Mouse (Mus musculus) testis, adult 2 months (tissue): Measurements from ENCODE around the gene Serpinb1c. TPM values are rescaled to one million over a fixed set of nuclear protein-coding genes. Genes with fewer than 3 reads are reported as not detected.
"Not testable (repeated sequence)": the region's sequence is repeated elsewhere in the genome, so short reads cannot be mapped to it uniquely, and the experiment has no call there.

Source experiments
- H3K27ac ChIP-seq: fragments of 200-500 bp; 2 replicates; pipeline ENCODE4 v1.5.1; 2012; ENCODE audit warnings: low read depth, low read length; ENCODE audit not compliant: control insufficient read depth, insufficient read depth
- H3K27me3 ChIP-seq: fragments of 200-500 bp; 2 replicates; pipeline ENCODE4 v1.6.1; 2012; ENCODE audit warnings: mild to moderate bottlenecking, low read length, moderate library complexity; ENCODE audit not compliant: control insufficient read depth, insufficient read depth
- H3K36me3 ChIP-seq: fragments of 200-500 bp; 2 replicates; pipeline ENCODE4 v1.6.1; 2012; ENCODE audit warnings: mild to moderate bottlenecking, low read length; ENCODE audit not compliant: control insufficient read depth, insufficient read depth
- H3K4me1 ChIP-seq: fragments of 200-500 bp; 2 replicates; pipeline ENCODE4 v1.6.1; 2012; ENCODE audit warnings: low read length; ENCODE audit not compliant: control insufficient read depth, insufficient read depth
- H3K4me3 ChIP-seq: fragments of 200-500 bp; 2 replicates; pipeline ENCODE4 v1.5.1; 2012; ENCODE audit warnings: low read depth, mild to moderate bottlenecking, low read length, moderate library complexity, mixed read lengths; ENCODE audit not compliant: control insufficient read depth
- CTCF ChIP-seq: fragments of 200-500 bp; IDR thresholded peaks from 2 replicates; pipeline ENCODE4 v1.5.1; 2012; ENCODE audit warnings: low read depth, mild to moderate bottlenecking, inconsistent platforms, low read length, moderate library complexity; ENCODE audit not compliant: control insufficient read depth, insufficient read depth, insufficient replicate concordance
- POLR2A ChIP-seq: fragments of 200-500 bp; IDR thresholded peaks from 2 replicates; pipeline ENCODE4 v1.6.1; 2012; ENCODE audit warnings: low read depth, mild to moderate bottlenecking, inconsistent platforms, low read length, moderate library complexity; ENCODE audit not compliant: control insufficient read depth
- polyA plus RNA-seq: library from polyadenylated mRNA; depleted of rRNA; stranded (reverse); fragments of >200 nt; gene quantifications from 2 replicates; pipeline ENCODE4 v1.2.3, GENCODE M21; 2012; rRNA removed

Serpinb1c gene
- polyA plus RNA-seq, result not detected in 2 replicates

DNA sequence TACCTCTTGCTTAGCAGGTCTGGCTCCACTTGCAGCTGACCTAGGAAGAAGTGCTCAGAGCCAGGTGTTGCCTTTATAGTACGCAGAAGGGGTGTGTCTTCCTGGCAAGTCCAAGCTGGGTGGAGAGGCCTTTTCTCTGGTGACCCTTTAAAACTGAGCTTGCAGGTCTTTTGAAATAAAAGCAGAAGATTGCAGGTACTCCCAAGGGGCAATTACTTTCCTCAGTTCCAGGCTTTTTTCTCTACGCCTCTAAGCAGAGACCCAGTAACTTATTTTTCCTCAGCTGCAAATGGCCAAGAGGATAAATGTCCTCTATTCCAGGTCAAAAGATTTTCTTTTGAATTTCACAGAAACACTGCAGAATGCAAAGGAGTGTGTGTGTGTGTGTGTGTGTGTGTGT, at the start of gene Serpinb1c:
TSS of gene Serpinb1c (minus strand) at position 101 of the 400 bp plus-strand sequence.
- Histone ChIP-seq H3K4me1 (no peaks in the 10 kb centered on the region), H3K4me3 (no peak within 1 kb of the TSS), H3K27me3 (no peaks in the 10 kb centered on the region), H3K27ac (no peak within 1 kb of the TSS), H3K36me3 (no peaks in the 10 kb centered on the region)
- no peak for TF ChIP-seq CTCF
- no peak for TF ChIP-seq POLR2A

DNA sequence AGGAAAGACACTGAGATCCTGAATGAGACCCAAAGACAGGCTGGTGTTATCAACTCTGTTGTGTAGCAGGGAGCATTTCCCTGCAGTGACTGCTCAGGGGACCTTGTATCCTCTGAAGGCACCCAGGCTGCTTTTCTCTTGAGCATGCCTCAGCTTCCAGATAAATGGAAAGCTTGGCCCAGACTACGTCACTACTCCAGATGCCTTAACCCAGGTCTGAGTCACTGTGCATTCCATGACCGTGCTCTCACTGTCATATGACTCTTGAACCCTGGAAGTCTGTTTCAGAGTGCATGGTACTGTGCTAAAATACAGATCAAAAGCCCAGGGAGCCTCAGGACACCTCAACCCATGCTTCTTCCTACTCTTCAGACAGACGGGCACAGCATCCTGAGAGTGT, 41.2 kb upstream of the Serpinb1c start:
- not testable (repeated sequence) for H3K36me3 ChIP-seq, H3K4me1 ChIP-seq, H3K27ac ChIP-seq, H3K4me3 ChIP-seq, H3K27me3 ChIP-seq

DNA sequence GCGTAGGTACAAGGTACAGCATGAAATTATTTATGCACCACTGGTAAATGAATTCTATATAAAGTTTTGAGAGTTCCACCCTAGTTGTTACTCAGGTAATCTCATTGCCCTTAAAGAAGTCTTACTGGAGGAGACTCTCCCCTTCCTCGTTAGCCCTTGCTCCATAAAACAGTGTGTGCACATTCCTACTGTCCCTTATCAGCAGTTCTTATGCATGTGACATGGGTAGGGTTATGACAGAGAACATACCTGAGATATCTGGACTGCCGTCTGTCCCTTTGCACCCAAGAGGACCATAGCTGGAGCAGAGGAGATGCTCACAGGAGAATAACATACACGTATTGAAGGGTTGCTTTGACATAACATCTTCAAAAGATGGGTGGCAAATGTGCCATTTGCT, 40.3 kb upstream of the Serpinb1c start:
- H3K27ac ChIP-seq, H3K4me3 ChIP-seq, H3K4me1 ChIP-seq, H3K36me3 ChIP-seq, H3K27me3 ChIP-seq: not testable (repeated sequence)

DNA sequence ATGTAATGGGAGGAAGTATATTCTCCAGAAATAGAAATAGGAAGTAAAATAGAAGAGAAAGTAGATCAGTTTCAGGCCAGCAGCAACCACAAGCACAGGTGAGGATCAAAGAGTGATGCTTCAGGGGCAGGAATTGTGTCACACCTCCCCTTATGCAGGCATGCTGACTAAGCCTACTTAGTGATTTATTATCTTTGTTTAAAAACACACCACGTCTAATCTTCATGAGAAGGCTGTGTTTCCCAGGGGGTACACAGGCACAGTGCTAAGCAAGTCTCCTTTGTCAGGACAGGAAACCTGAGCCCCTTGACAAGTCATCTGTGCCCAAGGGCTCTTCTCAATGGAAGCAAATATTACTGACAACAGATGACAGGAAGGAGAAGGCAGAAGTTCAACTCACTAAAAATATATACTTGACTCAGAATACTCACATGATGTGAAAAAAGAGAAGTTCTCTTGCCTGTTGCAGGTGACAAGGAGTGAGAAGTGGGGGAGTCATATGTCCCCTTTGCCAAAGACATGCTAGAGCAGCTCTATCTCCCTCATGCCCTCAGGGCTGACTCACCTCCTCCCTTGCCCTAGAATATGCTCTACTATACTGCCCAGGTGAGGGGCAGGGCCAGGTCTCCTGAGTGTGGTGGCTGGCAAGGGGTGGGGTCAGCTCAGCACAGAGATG, 36.8 kb upstream of the Serpinb1c start:
- Histone ChIP-seq H3K27ac (no peak overlapping the region), H3K36me3 (no peaks in the 10 kb centered on the region), H3K4me1 (no peaks in the 10 kb centered on the region), H3K27me3 (no peaks in the 10 kb centered on the region), H3K4me3 (no peak overlapping the region)
- TF ChIP-seq CTCF, result no peak
- no peak for TF ChIP-seq POLR2A

DNA sequence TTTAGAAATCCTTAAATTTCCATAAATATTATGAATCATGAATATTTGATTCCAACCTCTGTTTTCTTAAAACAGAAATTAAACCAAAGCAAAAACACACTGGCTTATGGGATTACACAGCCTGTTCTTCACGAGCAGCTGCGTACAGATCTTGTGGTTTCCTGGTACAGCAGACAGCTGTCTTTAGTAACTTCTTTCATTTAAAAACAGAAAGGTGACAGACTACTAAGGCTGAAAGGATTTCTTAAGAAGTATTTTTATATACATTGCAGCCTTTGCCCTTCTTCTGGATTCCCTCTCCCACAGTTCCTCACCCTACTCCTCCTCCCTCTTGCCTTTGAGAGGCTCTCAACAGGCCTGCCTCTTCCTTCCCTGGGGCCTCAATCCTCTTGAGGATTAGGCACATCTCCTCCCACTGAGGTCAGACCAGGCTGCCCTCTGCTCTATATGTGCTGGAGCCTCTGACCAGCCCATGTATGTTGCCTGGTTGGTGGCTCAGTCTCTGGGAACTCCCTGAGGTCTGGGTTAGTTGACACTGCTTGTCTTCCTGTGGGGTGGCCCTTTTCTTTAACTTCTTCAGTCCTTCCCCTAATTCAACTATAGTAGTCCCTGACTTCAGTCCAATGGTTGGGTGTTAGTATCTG, 31.2 kb upstream of the Serpinb1c start:
- Histone ChIP-seq H3K4me1 (no peaks in the 10 kb centered on the region), H3K36me3 (no peaks in the 10 kb centered on the region), H3K27ac (no peak overlapping the region), H3K27me3 (no peaks in the 10 kb centered on the region), H3K4me3 (no peak overlapping the region)
- TF ChIP-seq POLR2A (no peak), CTCF (no peak)

DNA sequence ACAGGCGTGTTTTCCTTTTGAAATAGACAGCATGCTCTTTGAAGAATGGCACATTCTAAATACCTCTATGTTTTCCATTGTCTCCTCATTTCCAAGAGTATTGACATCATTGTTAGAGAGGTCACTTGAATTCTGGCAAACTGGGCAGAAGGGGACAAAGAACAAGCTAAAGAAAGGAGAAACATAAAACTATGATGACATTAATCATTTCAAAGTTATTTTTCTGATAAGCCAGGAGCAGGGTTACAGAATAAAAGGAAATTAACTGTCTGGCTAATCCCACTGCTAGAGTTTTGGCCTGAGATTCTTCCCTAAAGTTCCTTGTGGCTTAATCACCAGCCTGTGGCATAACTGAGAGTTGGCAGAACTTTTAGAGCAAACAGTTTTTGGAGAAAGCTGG, 29.2 kb upstream of the Serpinb1c start:
- no peaks in the 10 kb centered on the region for H3K36me3 ChIP-seq
- TF ChIP-seq CTCF, result no peak
- H3K4me3 ChIP-seq, result no peak overlapping the region
- H3K27ac ChIP-seq, result no peak overlapping the region
- no peaks in the 10 kb centered on the region for H3K4me1 ChIP-seq
- H3K27me3 ChIP-seq, result no peaks in the 10 kb centered on the region

DNA sequence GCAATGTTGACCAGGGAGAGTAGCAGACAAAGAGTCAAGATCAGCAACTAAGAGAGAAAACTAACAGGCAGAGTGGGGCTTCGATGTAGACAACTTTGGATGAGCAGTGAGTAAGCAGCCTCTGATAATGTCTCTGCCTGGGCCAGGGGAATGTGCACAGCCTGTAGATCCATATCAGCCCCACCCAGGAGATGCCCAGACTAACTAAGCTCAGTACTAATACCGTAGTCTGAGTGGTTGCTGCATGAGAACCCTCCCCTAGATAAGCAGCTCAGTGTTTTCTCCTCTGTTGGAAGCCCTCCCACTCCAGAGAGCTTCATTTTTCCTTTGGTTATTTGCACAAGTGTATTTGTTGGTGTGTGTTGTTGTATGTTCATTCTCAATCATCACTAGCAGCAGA, 28.6 kb upstream of the Serpinb1c start:
- Histone ChIP-seq H3K4me3 (no peak overlapping the region), H3K27ac (no peak overlapping the region), H3K27me3 (no peaks in the 10 kb centered on the region), H3K36me3 (no peaks in the 10 kb centered on the region), H3K4me1 (no peaks in the 10 kb centered on the region)
- no peak for TF ChIP-seq CTCF
- no peak for TF ChIP-seq POLR2A

DNA sequence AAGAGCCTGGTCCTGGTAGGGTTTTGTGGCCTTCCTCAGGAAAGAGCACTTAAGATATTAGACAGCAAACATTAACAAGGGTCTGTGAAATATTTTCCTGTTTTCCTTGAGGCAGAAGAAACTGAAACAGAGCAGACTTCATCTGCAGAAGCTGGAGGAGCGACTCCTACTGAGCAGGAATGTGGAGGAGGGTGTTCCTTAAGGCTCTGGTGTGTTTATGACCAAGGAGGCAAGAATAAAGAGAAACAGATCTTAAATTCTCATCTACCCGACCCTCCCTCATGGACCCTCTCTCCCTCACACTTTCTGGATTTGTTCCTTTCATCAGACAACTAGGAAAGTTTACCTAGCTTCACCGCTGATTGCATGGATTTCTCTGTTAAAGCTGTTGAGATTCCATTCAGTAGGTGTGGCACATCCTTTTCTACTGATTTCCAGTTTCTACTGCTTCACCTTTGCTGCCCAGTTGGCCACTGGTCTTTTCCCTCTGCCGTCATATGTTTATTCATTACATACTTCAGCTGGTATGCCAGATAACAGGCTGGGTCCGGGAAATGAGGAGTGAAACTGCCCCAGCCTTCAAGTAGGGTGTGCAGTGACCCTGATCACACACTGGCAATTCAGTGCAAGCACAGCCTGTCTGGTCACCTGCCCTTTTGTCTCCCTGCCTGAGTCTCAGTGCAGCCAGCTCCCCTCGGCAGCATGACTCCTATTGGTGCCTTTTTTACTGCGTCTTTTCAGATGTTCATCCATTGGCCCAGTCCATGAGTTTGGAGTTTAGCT, 26.8 kb upstream of the Serpinb1c start:
- H3K4me3 ChIP-seq, result no peak overlapping the region
- H3K27ac ChIP-seq, result no peak overlapping the region
- TF ChIP-seq CTCF, result no peak
- no peak for TF ChIP-seq POLR2A
- H3K27me3 ChIP-seq, result no peaks in the 10 kb centered on the region
- H3K36me3 ChIP-seq, result no peaks in the 10 kb centered on the region
- H3K4me1 ChIP-seq, result no peaks in the 10 kb centered on the region
